Mouse (Mus musculus) intestine, embryonic 16.5 days (tissue): ENCODE measurements at regions not wholly inside any gene's neighbourhood (a gene's known extent, or its start where the extent isn't known, plus 50 kb on each side); places are given as distances from the start of the nearest gene placed in this dataset.
A peak's percentile ranks its signal among the peaks of the same experiment; 100 is the strongest.

Experiments
- ATAC-seq: fragments of 200-750 bp; cut with Nextera tagmentation; 2 replicates; pipeline ENCODE4 v1.8.0; 2017; ENCODE audit warnings: moderate TSS enrichment, moderate library complexity
- H3K27ac ChIP-seq: fragments of 300-500 bp; sonication (generic); 2 replicates; pipeline ENCODE4 v1.5.1; 2014; ENCODE audit warnings: mild to moderate bottlenecking, low read length
- H3K27me3 ChIP-seq: fragments of 300-500 bp; sonication (generic); replicated peaks from 2 replicates; pipeline ENCODE4 v1.6.1; 2014; ENCODE audit warnings: low read length, control low read depth, mixed read lengths; ENCODE audit not compliant: control insufficient read depth, insufficient read depth
- H3K36me3 ChIP-seq: fragments of 300-500 bp; sonication (generic); 2 replicates; pipeline ENCODE4 v1.6.1; 2014; ENCODE audit warnings: low read length, control low read depth; ENCODE audit not compliant: control insufficient read depth, insufficient read depth
- H3K4me1 ChIP-seq: fragments of 300-500 bp; sonication (generic); 2 replicates; pipeline ENCODE4 v1.6.1; 2014; ENCODE audit warnings: low read length, control low read depth, mixed read lengths; ENCODE audit not compliant: control insufficient read depth, insufficient read depth
- H3K4me2 ChIP-seq: fragments of 300-500 bp; sonication (generic); 2 replicates; pipeline ENCODE4 v1.6.1; 2014; ENCODE audit warnings: low read depth, low read length, control low read depth
- H3K4me3 ChIP-seq: fragments of 300-500 bp; sonication (generic); 2 replicates; pipeline ENCODE4 v1.5.1; 2014; ENCODE audit warnings: mild to moderate bottlenecking, low read length
- H3K9ac ChIP-seq: fragments of 300-500 bp; sonication (generic); 2 replicates; pipeline ENCODE4 v1.6.1; 2014; ENCODE audit warnings: low read depth, low read length
- H3K9me3 ChIP-seq: fragments of 300-500 bp; sonication (generic); 2 replicates; pipeline ENCODE4 v1.6.1; 2016; ENCODE audit warnings: low read length, control low read depth; ENCODE audit not compliant: control insufficient read depth
- WGBS: fragments of 180-500 bp; shearing (Covaris S2); extraction: QIAGEN DNeasy Blood & Tissue Kit; methylation state at CpG from one replicate; pipeline ENCODE4 v1.1.7; 2014; 5-methylcytosine and 5-hydroxymethylcytosine counted together

DNA sequence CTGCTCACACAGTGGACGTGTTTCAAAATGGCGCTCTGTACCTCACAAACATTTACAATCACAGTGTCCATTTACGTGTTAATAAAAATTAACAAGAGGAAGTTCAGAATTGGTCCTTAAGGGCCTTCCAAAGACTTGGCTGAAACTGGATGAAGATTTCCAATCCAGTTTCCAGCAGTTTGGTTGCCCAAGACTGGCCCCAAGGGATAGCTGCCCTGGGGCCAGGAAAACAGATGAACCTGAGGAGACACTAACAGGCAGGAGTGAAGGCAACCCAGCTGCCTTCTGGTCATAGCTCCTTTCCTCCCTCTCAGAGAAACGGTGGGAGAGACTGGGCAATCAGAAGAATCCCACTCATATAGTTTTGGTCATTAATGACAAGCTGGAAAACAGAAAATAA is 102.6 kb upstream of the Dyrk2 start:
- no peaks in the 10 kb centered on the region for H3K27me3 ChIP-seq
- ATAC-seq = no peak
- 85% methylated on average over 4 of the region's 4 CpGs for WGBS
- no peak overlapping the region for H3K27ac ChIP-seq
- no peaks in the 10 kb centered on the region for H3K9me3 ChIP-seq
- H3K9ac ChIP-seq = no peak overlapping the region
- no peak overlapping the region for H3K4me3 ChIP-seq
- H3K4me2 ChIP-seq = no peak overlapping the region
- H3K4me1 ChIP-seq = no peaks in the 10 kb centered on the region
- no peaks in the 10 kb centered on the region for H3K36me3 ChIP-seq

DNA sequence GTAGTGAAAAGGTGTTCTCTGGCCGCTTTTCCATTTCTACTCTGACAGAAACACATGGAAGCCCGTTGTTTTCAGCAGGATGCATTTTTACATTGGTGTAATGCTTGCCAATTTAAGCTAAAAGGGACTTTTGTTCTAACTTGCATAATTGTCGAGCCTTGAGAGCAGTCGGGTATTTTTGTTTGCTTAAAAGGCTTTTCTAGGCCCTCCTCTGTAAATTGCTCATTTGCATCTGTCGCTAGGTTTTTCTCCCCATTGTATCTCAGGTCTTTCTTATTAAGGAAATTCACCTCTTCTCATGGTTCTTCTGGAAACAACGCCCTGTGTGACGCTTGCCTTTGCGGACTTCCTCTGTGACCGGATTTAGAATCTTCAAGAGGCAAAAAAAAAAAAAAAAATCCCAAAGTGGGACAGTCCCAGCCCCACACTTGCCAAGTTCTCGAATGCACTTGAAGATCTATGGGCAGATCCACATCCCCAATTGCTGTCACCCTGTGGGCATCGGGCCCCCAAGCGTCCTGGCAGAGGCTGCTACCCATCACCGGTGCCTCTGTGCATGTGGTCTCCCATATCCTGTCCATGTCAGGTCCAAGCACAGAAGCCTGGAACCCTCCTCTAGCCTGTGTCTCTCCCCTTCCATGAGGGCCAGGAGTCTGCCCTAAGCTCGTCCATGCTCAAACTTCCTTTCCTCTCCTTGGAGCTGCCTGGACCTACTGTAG is 100.6 kb upstream of the Dyrk2 start:
- no peaks in the 10 kb centered on the region for H3K4me1 ChIP-seq
- 85% methylated on average over 14 of the region's 14 CpGs for WGBS
- no peak overlapping the region for H3K4me2 ChIP-seq
- no peaks in the 10 kb centered on the region for H3K27me3 ChIP-seq
- no peak for ATAC-seq
- no peaks in the 10 kb centered on the region for H3K9me3 ChIP-seq
- H3K4me3 ChIP-seq = no peak overlapping the region
- H3K36me3 ChIP-seq = no peaks in the 10 kb centered on the region
- H3K9ac ChIP-seq = no peak overlapping the region
- no peak overlapping the region for H3K27ac ChIP-seq

DNA sequence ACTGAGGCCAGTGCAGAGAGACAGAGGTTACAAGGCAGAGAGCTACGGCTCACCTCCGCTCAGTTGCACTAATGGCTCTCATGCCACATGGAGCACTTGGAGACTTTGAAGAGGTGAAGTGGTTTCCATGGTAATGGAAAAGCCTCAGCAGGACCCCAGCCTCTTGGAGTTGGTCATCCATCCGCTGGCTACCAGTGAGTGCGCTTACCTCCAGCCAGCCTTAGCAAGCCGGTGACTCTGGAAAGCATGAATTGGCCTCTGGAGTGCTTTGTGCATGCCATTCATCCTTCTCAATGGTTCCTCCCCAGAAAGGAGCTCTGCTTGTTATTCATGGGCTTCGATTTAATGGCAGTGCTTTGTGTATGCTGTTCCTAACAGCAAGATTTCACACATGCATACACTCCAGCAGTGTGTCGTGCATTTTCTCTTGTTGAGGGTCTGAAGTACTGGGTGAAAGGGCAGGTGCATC is 91.7 kb upstream of the Dyrk2 start:
- Histone ChIP-seq H3K4me1 (no peaks in the 10 kb centered on the region), H3K4me2 (no peak overlapping the region), H3K27ac (no peak overlapping the region), H3K27me3 (no peaks in the 10 kb centered on the region), H3K9me3 (no peaks in the 10 kb centered on the region), H3K9ac (no peak overlapping the region), H3K36me3 (no peaks in the 10 kb centered on the region), H3K4me3 (no peak overlapping the region)
- 70% methylated on average over 7 of the region's 7 CpGs for WGBS
- no peak for ATAC-seq

DNA sequence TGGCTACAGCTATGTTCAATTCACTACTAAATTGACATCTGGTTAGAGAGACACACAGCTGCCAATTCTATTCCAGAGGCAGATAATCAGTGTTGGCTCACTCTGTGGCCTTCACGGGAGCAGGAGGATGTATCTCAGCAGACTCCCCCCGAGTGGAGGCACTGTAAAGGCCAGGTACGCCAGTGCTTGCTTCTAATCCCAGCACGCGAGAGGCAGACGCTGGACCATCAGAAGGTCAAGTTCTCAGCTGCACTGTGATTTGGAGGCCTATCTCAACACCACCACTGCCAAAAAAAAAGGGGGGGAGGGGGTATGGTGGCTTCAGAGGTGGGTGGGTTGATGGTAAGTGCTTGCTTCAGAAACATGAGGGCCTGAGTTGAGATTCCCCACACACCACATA is 90.1 kb upstream of the Dyrk2 start:
- WGBS = 79% methylated on average over 6 of the region's 6 CpGs
- no peaks in the 10 kb centered on the region for H3K27me3 ChIP-seq
- no peaks in the 10 kb centered on the region for H3K4me1 ChIP-seq
- no peak for ATAC-seq
- H3K9me3 ChIP-seq = no peaks in the 10 kb centered on the region
- H3K4me3 ChIP-seq = no peak overlapping the region
- no peak overlapping the region for H3K4me2 ChIP-seq
- no peaks in the 10 kb centered on the region for H3K36me3 ChIP-seq
- H3K9ac ChIP-seq = no peak overlapping the region
- no peak overlapping the region for H3K27ac ChIP-seq

DNA sequence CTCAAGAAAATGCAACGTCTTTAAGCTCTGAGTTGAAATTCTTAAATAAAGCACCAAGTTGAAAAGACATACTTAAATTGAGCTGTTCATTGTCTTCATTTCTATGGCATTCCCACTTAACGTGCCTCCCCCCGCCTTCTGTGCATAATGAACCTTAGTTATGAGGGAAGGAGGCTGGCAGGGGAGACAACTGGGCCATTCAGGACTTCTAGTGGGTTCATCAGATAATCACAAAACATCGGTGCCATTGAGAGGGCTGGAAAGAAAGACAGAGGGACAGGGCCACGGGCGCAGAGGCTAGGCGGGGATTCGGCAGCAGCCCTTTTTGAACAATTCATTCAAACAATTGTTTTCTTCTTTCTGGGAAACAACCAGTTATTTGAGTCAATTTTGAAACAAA is 89.6 kb upstream of the Dyrk2 start:
- Histone ChIP-seq H3K27ac (no peak overlapping the region), H3K9me3 (no peaks in the 10 kb centered on the region), H3K4me2 (no peak overlapping the region), H3K27me3 (no peaks in the 10 kb centered on the region), H3K4me1 (no peaks in the 10 kb centered on the region), H3K9ac (no peak overlapping the region), H3K4me3 (no peak overlapping the region), H3K36me3 (no peaks in the 10 kb centered on the region)
- WGBS = 72% methylated on average over 8 of the region's 8 CpGs
- no peak for ATAC-seq

DNA sequence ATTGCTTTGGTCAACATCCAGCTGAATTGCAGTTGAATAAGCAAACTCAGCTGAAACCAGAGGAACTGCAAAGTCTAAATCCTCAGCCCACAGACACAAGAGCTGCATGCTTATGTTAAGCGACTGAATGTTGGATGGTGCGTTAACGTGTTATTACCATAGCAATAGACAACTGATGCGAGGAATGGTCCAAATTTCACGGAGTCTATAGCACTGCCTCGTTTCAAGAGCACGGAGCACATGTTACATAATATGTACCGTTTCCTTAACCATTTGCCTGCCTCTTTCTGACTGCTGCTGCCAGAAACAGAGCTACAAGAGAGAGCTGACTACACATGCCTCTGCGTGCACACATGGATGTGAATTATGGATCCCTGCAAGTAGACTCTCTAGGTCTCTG is 86.3 kb upstream of the Dyrk2 start:
- no peaks in the 10 kb centered on the region for H3K9me3 ChIP-seq
- 78% methylated on average over 9 of the region's 9 CpGs for WGBS
- no peak overlapping the region for H3K9ac ChIP-seq
- H3K36me3 ChIP-seq = no peaks in the 10 kb centered on the region
- H3K4me1 ChIP-seq = no peaks in the 10 kb centered on the region
- H3K4me2 ChIP-seq = no peak overlapping the region
- no peak overlapping the region for H3K27ac ChIP-seq
- H3K27me3 ChIP-seq = no peaks in the 10 kb centered on the region
- no peak for ATAC-seq
- H3K4me3 ChIP-seq = no peak overlapping the region

DNA sequence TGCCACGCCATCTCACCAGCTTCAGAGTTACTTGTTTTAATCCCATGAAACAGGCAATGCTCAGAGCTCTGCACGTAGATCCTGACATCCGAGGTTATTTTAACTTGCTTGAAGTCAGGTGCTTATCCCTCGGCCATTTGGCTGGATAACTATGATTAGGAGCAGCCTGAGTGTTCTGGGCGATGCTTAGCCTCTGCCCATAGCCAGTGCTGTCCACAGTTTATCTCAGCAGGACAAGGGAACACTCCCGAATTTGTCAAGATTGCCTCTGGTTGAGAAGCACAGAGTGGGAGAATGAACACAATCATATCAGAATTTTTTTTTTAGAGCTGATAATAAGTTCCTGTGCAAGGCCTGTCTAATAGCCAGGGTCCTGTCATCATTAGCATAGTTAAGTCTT is 83.4 kb upstream of the Dyrk2 start:
- Histone ChIP-seq H3K4me2 (no peak overlapping the region), H3K9ac (no peak overlapping the region), H3K27me3 (no peaks in the 10 kb centered on the region)

DNA sequence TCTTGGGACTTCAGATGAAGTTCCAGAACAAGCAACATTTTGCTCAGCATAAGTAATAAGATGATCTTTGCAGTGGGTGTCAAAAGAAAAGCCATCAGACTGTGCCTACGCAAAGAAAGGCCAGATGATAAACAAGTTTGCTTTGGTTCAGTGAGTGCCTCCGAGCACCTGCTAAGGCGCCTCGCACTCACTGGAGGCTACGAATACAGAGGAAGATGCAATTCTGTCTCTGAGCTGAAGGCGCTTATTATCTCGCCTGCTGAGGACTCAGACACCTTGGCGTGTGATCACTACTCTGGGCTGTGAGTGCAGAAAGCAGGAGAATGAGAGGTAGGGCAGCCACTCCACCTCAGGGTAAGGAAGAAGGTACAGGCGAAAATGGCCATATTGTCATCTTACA is 82.7 kb upstream of the Dyrk2 start:
- Histone ChIP-seq H3K4me3 (no peak overlapping the region), H3K4me2 (no peak overlapping the region), H3K9me3 (no peaks in the 10 kb centered on the region), H3K36me3 (no peaks in the 10 kb centered on the region), H3K27ac (no peak overlapping the region), H3K27me3 (no peaks in the 10 kb centered on the region), H3K4me1 (no peaks in the 10 kb centered on the region), H3K9ac (no peak overlapping the region)
- ATAC-seq = no peak
- WGBS = 88% methylated on average over 9 of the region's 9 CpGs

More for the DNA sequence above, 83.4 kb upstream of the Dyrk2 start:
- Histone ChIP-seq H3K4me1 (no peaks in the 10 kb centered on the region), H3K36me3 (no peaks in the 10 kb centered on the region), H3K9me3 (no peaks in the 10 kb centered on the region), H3K4me3 (no peak overlapping the region), H3K27ac (no peak overlapping the region)
- ATAC-seq = no peak
- 86% methylated on average over 6 of the region's 6 CpGs for WGBS

DNA sequence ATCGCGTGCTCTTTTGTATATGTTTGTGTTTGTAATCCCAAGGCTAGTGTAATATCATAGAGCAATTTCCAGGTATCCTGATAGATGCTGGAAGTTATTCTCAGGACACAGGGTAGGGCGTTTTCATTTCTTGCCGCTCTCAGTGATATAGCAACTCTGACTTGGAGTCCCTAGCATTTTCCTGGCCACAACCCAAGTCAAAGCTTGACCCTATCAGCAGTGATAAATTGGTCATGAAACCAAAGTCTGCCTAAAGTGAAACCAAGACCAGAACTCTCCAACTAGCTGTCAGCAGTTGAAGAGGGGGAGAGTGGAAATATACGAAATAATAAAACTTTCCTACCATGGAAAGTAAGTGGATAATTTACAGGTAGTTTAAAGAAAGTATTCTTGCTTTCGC is 77.7 kb upstream of the Dyrk2 start:
- H3K9ac ChIP-seq = no peak overlapping the region
- H3K4me2 ChIP-seq = no peak overlapping the region
- no peaks in the 10 kb centered on the region for H3K27me3 ChIP-seq
- no peak overlapping the region for H3K27ac ChIP-seq
- 0 out of 2 replicates have a peak, but pooled peaks cover 3% of the 10 kb centered on the region for H3K4me1 ChIP-seq
- no peak overlapping the region for H3K4me3 ChIP-seq
- no peaks in the 10 kb centered on the region for H3K36me3 ChIP-seq
- peak; percentile 46; the same call in 1 of the 2 replicates for ATAC-seq
- 66% methylated on average over 6 of the region's 6 CpGs for WGBS
- H3K9me3 ChIP-seq = no peaks in the 10 kb centered on the region
